Mouse (Mus musculus): ENCODE results near the gene Gpm6b.

DNA sequence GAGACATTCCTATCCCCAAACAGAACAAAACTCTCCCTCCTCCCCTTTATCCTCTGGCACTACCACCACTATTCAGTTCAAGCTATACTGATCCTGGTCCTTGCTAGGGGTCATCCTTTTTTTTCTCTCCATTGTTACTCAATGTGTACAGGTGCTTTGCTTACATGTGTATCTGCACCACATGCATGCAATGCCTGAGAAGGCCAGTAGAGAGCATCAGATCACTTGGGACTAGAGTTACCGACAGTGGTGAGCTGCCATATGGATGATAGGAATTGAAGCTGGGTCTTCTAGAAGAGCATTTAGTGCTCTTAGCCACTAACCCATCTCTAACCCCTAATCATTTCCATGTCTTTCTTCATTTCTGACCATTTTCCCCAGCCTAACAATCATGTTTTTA is 155.0 kb downstream of the Gpm6b start:
- TF ChIP-seq CTCF (IDR thresholded peaks at IDR 0.05; ENCODE audit: borderline replicate concordance, insufficient read depth, low read depth, low read length) (no peak), POLR2A (IDR thresholded peaks at IDR 0.05; ENCODE audit: borderline replicate concordance, insufficient read depth, low read length) (no peak)
